Mouse (Mus musculus): ENCODE results near the gene Zswim9.
A peak's percentile ranks its signal among the peaks of the same experiment; 100 is the strongest.
"Not testable (repeated sequence)": the region's sequence is repeated elsewhere in the genome, so short reads cannot be mapped to it uniquely, and the experiment has no call there.

The Zswim9 gene

DNA sequence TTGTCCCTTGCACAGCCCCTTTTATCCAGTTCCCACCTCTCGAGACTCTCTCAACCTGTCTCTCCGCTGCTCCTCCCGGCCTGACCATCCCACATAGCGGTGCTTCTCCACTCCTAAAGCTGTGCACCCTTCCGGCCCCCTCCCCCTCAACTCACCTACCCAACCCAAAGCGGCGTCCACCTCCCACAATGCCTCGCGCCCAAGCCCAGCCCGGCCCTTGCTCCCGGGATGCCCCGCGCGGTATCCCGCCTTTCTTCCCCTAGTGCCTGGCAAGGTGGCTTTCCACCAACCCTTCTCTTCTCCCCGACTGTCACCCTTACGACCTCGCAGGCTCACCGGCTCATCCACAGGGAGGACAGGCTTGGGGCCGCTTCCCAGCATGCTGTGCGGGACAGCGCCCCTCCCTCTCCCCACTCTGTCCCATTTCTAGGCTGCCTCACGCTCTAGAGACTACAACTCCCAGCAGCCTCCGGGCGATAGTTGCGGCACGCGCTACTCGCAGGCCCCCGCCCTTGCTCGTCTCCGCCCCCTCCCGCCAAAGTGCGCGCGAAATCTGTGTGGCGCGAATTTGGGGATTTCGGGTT lies at the start of gene Zswim9:
Zswim9 (minus strand) TSS at position 414 of the 584 bp plus-strand sequence.
- peak; percentile 96 for DNase-seq

DNA sequence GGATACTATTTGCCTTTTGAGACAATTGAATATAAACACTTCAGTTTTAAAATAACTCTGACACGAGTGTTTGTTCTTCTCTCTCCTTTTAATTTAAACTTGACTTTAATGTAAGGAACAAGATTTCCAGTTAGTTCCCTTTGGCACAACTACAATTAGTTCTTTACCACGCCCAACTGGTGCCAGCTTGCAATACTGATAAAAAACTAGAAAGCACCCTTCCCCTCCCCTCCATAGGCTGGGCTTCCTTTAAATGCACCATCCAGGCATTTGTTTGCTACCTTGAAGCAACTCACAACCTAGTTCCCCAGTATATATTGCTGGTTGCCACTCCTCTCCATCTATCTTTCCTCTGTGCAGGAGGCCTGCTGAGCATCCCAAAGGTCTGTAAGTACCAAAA lies 45.8 kb upstream of the Zswim9 start, which contains the start of gene Pla2g4c:
Pla2g4c (plus strand) TSS at position 340 of the 400 bp plus-strand sequence.
- no peak for DNase-seq

DNA sequence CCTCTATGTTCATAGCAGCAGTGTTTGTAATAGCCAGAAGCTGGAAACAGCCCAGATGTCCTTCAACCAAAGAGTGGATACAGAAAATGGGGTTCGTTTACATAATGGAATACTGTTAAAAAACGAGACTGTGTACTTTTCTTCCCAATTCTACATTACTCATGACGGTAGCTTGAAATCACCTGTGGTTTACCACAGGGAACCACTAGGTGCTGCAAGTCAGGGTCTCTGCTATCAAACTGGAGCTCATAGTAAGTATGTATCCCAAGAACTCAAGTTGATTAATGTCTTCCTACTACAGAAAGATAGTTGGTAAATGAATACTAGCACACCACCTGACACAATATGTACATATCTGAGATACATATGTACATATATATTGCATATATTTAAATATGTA lies 42.9 kb upstream of the Zswim9 start:
- DNase-seq, result no peak

DNA sequence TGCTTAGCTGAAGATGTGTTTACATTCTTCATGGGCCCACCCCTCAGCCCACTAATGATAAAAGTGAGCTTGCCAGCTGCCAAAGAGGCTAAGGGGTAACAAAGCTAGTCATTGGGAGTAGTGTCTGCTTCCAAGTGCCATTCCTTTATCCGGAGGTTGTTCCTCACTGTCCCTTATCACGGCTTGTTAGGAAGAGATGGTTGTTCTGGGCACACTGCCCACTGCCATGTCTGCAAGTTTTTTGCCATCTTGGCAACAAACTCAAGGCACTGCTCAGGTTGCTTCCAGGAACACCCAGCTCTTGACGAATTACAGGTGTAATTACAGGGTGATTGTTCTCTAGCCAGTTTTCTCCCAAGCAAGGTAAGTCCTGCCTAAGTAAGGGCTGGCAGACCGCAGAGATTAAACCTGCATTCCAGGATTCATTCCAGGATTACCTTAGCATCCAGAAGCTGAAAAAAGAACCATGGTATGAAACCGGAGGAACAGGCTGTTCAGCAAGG lies 35.6 kb upstream of the Zswim9 start:
- peak; percentile 15 for DNase-seq

DNA sequence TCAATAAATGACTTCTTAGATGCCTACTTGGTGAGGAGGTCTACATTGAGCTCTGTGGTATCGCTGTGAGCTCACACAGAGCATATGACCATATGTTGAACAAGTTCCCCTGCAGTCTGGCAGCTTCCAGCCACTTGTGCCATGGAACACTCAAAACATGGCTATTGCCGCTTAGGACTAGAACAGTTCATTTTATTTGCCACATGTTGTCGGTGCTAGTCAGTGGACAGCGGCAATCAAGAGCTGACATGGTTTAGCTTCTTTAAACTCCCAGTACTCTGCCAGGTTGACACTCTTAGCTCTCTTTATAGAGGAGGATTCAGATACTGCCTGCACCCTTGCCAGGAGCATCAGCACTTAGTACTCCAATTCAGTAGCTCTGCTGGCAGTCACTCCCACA lies 32.9 kb upstream of the Zswim9 start:
- DNase-seq, result no peak

DNA sequence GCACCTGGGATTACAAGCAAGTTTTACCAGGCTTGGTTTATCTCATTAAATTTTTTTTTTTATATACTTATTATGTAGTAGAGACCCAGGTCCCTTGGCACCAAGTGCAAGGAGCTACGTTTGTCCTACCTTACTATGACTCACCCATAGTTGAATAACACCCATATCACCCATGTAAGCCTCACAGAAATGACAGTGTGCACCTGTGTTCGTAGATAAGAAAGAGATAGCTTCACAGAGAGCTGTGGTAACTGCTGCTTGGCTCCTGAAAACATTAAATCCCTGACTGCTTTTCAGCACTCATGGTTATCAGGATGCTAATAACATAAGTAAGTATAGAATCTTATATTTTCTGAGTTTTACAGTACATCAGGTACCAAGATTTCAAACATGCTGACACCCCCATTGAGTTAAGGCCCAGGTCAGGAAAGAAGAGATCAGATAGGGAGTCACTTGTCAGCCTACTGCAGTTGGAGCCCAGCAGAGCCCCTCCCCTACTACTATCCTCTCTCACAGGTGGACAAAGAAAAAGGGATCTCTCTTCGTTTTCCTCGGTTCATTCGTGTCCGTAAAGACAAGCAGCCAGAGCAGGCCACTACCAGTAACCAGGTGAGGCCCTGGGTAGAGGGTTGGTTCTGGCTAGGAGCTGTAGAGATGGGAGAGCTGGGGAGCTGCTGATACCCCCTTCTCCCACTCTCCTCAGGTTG lies 32.1 kb upstream of the Zswim9 start:
- DNase-seq, result no peak

DNA sequence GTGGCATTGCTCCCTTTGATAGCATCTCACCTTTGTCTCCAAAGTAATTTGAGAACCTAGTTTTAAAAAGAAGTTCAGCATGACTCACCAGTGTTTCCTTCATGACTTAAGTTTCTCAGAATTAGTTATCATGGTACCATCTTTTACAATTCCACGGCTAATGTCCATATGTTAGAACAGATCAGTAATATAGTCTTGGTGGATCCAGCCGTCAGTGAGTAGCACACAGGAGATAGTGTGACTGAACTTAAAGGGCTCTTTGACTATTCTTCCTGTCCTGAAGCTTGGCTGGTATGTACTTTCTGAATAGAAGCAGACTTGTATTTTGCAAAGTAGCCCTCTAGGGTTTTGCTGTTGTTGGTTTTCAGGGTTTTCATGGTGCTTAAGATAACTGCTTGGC lies 30.9 kb upstream of the Zswim9 start:
- DNase-seq, result no peak

DNA sequence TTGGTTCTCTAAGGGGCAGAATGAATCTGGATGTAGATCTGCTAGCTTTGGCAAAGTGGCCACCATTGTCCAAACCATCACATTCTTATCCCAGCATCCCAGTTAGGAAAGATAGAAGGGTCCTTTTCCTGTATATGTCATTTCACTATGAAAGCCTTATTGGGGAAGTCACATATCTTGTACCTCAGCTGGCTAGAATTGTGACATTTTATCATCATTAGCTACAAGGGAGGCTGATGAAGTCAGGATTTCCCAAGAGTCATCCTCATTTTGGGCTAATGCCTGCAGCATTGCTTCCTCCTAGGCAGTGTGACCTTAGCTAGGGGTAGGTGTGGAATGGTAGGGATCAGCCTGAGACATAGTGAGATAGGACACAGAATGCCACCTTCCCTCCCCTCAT lies 24.9 kb upstream of the Zswim9 start:
- no peak for DNase-seq

DNA sequence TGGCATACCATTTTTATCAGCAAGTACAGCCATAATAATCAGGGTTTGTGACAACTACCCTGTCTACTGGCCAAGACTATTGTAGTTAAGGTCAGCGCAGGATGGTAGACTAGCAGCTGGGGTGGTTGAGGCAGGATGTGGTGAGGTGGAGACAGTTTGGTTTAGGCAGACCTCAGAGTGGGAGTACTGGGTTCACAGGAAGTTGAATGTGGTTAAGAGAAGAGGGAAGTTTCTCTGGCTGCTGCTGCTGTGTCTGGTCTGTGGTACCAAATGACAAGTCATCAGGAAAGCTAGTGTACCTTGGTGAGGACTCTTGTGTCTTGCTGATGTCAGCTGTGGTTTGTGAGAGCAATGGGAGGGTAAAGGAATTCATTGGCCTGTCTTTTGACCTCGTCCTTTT lies 24.3 kb upstream of the Zswim9 start:
- no peak for DNase-seq

DNA sequence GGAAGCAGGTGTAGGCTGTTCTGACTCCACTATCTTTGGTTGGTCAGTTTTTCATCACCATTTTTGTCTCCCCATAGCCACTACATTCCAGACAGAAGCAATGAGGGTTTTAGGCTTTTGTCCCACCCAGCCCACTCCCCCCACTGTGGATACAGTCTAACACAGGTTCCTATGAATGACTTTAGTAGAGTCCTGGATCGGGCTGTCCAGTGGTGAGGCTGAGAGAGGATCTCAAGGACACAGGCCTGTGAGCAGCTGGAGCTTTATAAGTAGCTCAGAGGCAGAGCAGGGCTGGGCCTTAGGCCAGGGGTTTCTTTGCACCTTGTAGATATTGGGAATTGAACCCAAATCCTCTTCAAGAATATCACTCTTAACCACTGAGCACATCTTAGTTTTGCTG lies 23.1 kb upstream of the Zswim9 start:
- DNase-seq, result no peak

DNA sequence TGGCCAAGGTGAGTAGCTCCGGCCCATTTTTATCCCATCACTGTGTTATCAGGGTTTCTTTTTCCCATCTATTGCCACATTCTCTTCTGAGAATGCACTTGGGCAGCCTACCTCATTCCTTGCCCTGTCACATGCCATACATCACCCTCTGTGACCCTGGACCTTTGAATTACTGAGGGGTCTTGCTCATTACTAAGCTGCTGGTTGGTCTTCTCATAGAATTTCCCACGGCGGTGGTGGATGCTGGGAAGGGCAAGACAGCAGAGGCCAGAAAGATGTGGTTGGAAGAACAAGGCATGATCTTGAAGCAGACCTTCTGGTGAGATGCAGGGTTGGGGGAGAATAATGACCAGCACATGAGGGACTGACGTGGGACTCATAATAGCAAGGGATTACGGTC lies 20.3 kb upstream of the Zswim9 start:
- DNase-seq, result no peak

DNA sequence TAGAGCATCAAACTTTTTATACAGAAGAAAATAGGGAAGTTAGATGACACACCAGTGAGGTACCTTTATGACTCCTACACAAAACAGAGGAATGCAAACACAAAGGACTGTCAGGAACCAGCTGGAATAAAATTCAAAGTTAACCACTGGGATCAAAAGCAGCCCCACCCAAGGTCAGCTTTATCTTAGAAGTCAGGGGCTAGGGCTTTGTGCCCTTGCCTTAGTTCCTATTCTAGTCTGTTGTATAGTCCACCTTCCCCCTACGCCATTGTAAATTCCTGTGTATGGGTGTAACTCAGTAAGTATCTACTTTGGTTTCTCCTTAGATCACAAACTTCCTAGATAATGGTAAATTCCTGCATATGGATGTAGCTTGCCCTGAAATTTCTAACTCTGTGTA lies 19.1 kb upstream of the Zswim9 start:
- no peak for DNase-seq

DNA sequence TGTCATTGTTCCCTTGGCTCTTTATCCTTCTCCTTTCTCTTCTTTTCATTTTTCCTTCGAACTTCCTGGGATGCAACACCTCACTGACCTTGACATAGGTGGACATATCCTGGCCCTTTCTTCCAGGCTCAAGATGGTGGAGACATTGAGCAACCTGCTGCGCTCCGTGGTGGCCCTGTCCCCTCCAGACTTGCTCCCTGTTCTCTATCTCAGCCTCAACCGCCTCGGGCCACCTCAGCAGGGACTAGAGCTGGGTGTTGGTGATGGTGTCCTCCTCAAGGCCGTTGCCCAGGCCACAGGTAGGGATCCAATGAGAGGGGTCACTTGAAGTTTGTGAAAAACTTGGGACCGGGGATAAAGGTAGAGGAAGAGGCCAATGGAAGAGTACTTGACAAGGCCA lies 16.7 kb upstream of the Zswim9 start:
- no peak for DNase-seq

DNA sequence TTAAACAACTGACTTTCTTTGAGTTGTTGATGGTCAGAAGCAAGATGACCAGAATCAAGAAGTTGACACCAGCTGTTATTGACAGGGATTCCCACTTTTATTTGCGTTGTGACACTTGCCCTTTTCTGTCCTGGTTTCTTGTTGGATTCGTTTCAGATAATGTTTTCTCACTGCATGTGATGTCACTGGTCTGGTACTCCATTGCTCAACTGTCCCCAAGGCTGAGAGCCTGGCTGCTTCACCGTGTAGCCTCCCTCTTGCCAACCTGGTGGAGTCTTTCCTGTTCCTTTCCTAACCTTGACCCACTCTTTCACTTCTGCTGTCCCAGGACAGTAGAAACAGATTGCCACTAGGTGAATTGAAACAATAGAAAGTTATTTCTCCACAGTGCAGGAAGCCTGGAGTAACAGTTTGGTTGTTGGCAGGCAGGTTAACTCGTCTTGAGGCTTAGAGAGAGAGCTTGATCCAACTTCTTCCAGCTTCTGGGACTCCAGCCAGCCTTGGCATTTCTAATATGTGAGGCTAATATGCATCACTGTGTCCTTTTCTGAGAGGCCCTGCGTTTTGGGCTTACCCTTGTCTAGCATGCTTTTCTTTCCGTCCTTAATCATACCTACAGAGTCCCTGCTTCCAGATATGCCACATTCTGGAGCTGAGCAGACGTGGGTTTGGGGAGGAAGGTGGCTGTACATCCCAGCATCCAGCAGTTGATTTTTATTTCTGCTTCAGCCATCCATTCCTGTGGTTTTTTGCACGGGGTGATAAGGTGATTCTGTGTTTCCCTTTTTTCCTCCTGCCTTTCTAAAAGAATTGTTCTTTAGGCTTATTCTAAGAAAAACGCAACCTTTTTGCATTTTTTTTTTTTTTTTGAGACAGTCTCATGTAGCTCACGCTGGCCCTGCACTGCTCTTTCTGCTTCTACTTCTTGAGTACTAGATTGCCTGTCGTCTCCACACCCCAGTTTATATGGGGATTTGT lies 15.6 kb upstream of the Zswim9 start:
- no peak for DNase-seq

DNA sequence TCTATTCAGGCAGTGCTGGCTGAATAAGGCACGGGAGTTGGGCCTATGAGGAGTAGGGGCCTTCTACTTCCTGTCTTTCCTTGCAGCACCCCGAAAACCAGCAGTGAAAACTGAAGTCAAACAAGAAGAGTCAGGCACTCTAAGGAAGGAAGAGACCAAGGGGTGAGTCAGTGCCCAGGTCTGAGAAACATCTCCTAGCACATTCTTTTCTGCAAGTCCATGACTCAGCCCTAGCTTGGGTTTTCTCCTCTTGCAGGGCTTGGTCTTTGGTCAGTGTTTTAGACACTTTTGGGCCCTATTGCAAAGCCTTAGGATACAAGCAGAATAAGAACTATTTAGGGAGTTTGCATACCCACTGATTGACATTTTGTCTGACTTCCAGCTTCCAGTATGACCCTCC lies 12.8 kb upstream of the Zswim9 start:
- DNase-seq, result no peak

DNA sequence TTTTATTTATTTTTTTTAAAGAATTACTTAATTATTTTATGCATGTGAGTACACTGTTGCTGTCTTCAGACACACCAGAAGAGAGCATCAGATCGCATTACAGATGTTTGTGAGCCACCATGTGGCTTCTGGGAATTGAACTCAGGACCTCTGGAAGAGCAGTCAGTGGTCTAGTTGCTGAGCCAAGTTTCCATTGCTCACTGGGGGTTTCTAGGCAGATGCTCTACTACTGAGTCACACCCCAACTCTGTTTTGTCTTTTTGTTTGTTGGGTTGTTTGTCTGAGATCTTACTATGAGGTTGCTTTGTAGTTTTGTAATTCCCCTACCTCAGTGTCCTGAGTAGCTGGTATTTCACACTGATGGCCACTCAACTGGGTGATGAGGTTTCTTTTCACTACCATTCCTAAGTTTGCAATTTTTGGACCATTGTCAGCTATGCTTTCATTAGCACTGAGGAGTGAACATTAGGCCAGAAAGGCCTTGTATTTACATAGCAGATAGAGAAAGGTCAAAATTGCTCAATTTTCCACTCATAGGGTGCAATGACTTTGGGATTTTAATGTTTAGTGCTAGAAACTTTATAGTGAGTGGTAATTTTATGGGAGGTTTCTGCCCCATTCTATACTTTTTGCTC lies 11.6 kb upstream of the Zswim9 start:
- no peak for DNase-seq

DNA sequence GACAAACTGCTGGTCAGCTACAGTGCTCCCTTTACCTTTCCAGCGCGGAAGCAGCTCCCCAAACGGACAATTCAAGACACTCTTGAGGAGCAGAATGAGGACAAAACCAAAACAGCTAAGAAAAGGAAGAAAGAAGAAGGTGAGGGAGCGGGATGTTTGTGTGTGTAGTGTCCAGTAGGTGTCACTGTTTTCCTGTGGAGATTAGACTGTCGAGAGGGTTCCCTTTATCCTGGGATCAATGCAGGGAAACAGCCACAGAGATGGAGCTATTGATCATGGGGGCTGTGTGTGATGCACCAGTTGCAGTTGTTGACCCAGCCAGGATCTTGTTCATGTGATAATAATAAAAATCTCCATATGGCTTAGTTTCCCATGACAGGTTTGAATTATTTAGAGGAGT lies 10.1 kb upstream of the Zswim9 start:
- peak; percentile 12 for DNase-seq

DNA sequence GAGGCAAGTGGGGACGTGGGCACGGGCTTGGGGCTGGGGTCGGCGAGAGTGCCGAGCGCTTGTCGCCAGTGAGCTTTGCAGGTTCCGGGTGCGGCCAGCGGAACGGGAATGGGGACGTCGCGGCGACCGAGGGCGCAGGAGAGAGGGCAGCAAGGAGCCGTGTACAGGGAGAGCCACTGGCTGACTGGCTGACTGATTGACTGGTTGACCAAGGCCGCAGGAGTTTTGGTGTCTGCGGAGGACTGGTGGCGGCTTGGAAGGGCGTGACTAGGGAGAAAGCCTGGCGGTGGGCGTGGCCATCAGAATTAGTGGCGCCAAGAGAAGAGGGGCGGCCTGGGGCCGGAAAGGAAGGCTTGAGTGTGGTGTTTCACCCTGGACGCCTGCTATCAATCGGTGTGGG lies 436 bp upstream of the Zswim9 start:
- not testable (repeated sequence) for DNase-seq

DNA sequence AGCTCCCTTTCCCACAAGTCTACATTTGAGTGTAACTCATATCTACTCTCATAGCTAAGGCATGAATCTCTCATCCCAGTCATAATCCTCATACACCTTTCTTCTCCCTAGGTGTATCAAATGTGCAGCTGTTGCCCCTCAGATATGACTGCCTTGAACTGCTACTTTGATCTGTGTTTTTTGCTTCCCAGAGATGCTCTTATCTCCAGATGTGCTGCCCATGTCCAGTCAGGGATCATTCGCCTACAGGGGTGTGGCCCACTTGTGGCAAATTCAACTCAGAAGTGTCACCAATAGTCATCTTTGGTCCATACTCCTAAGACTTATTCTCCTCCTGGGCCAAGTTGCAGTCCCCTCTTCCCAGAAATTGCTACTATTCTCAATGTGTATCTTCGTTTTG lies 688 bp downstream of the Zswim9 start:
- no peak for DNase-seq

DNA sequence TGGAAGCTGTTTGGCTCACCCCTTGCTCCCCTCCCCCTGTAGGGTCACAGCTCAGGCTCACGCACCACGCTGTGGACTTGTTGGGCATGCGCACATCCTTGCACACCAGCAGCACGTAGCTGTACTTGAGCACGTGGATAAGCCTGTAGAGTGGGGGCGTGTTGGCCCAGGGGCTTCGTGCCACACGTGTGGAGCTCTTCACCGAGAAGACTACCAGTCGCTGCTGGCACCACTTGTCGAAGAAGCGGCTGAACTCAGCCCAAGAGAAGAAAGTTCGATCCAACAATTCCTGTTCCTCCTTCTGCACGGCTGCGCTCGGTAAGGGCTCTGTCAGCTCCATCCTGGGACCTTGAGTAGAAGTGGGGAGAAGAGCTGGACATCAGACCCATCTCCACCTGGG lies 1.4 kb downstream of the Zswim9 start, which contains the start of gene Lig1:
Lig1 (plus strand) TSS at position 203 of the 400 bp plus-strand sequence.
- DNase-seq, result no peak

DNA sequence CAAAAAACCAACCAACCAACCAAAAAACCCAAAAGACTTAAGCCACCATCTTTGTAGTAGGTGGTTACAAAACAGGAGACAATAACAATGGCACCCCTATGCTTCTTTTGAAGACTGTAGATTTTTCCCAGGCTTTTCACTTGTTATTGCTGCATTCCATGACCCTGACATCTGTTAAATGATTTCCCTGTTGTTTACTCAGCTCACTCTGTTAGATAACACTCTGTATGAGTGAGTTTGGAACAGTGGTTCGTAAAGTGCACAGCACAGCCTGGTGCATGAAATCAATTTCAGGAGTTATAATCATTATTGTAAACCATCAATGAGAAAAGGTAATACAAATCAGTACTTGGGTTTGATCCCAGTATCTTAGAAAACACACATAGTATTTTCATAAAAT lies 6.8 kb downstream of the Zswim9 start:
- DNase-seq, result no peak

DNA sequence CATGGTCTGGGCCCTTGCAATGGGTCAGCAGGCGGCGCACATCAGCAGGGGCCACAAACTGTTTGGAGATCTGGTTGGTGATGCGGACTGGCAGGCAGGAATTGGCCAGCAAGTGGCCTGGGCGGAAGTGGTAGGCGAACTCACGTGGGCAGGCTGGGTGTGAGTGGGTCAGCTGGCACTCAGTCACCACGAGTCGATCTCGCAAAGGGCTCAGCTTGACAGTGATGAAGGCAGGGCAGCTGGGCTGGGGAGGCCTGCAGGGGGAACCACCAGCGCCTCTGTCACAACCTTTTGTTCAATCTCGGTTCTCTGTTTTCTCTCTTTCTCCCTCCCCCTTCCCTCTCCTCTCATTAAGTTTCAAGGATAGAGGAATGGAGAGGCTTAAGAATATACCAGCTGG lies 9.1 kb downstream of the Zswim9 start:
- DNase-seq, result no peak

DNA sequence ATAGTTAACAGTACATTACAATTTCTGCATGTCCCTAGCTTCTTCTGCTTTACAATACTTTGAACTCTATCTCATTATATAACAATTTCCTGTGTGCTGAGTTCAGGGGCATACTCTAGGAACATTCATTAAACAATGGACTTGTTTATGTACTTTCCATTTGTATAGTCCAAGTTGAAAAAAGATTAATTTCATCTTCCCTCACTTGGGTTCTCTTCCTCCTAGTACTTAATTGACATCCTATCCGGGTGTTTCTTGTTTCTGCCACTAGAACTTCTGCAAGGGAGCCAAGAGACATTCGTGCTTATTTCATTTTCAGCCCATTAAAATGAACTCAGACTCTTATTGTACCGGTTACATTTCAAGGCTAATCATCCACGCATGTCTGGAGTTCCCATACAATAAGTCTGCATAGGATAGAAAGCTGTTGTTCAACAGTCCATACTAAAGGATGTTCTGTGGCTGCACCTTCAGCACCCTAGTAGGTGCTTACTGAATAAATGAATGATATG lies 9.7 kb downstream of the Zswim9 start:
- DNase-seq, result no peak

Measured in kidney, postnatal 10 days (tissue).